Mouse (Mus musculus): ENCODE results near the gene Gm37240. TPM values are rescaled to one million over a fixed set of nuclear protein-coding genes. Genes with fewer than 3 reads are reported as not detected.

Gene Gm37240
- total and polyA plus RNA-seq, 2 experiments from 2014 or later = 0.43 to 1.9 TPM

- ATAC-seq (ENCODE audit: low FRiP score) = no peak
These were observed 24.4 kb downstream of the Gm37240 start for GRCm38 (mm10) chr3:85862886-85863285.

GRCm38 (mm10) chr3:85860996-85861395, 26.3 kb downstream of the Gm37240 start:
- no peak for TF ChIP-seq CTCF (IDR thresholded peaks at IDR 0.05)
- Histone ChIP-seq H3K36me3 (ENCODE audit: insufficient read depth, low read length) (no peaks in the 10 kb centered on the region), H3K9ac (replicated peaks; ENCODE audit: low read length, poor library complexity, severe bottlenecking) (no peak overlapping the region), H3K4me2 (ENCODE audit: low read depth, low read length, poor library complexity, severe bottlenecking) (no peak overlapping the region), H3K27me3 (ENCODE audit: insufficient read depth, low read length) (no peaks in the 10 kb centered on the region; the same call in 1 of the 2 replicates), H3K27ac (ENCODE audit: low read depth, low read length) (no peak overlapping the region), H3K4me1 (ENCODE audit: insufficient read depth, low read length) (no peaks in the 10 kb centered on the region), H3K9me3 (ENCODE audit: low read length) (no peaks in the 10 kb centered on the region), H3K4me3 (ENCODE audit: low read depth, low read length) (no peak overlapping the region)
- DNase-seq (ENCODE audit: low spot score) (no peak), ATAC-seq (ENCODE audit: low FRiP score) (no peak)
- 85% methylated on average over 5 of the region's 5 CpGs for WGBS

More at GRCm38 (mm10) chr3:85862886-85863285, 24.4 kb downstream of the Gm37240 start:
- TF ChIP-seq CTCF (IDR thresholded peaks at IDR 0.05) = no peak
- Histone ChIP-seq H3K9ac (replicated peaks; ENCODE audit: low read length, poor library complexity, severe bottlenecking) (no peak overlapping the region), H3K4me3 (ENCODE audit: low read depth, low read length) (no peak overlapping the region), H3K4me2 (ENCODE audit: low read depth, low read length, poor library complexity, severe bottlenecking) (no peak overlapping the region), H3K36me3 (ENCODE audit: insufficient read depth, low read length) (no peaks in the 10 kb centered on the region), H3K9me3 (ENCODE audit: low read length) (no peaks in the 10 kb centered on the region), H3K27ac (ENCODE audit: low read depth, low read length) (no peak overlapping the region), H3K4me1 (ENCODE audit: insufficient read depth, low read length) (no peaks in the 10 kb centered on the region), H3K27me3 (ENCODE audit: insufficient read depth, low read length) (no peaks in the 10 kb centered on the region; the same call in 1 of the 2 replicates)
- no peak for DNase-seq (ENCODE audit: low spot score)
- 91% methylated on average over 2 of the region's 2 CpGs for WGBS

- TF ChIP-seq CTCF (IDR thresholded peaks at IDR 0.05) = no peak
- H3K36me3 ChIP-seq (ENCODE audit: insufficient read depth, low read length) = no peaks in the 10 kb centered on the region
- WGBS = 60% methylated on average over 6 of the region's 6 CpGs
These were observed 28.0 kb downstream of the Gm37240 start for GRCm38 (mm10) chr3:85859311-85859710.

GRCm38 (mm10) chr3:85858140-85859135, 28.9 kb downstream of the Gm37240 start:
- no peaks in the 10 kb centered on the region for H3K27me3 ChIP-seq (ENCODE audit: insufficient read depth, low read length)
- no peak for ATAC-seq (ENCODE audit: low FRiP score)

More at GRCm38 (mm10) chr3:85859311-85859710, 28.0 kb downstream of the Gm37240 start:
- Histone ChIP-seq H3K27me3 (ENCODE audit: insufficient read depth, low read length) (no peaks in the 10 kb centered on the region; the same call in 1 of the 2 replicates), H3K4me1 (ENCODE audit: insufficient read depth, low read length) (no peaks in the 10 kb centered on the region), H3K9me3 (ENCODE audit: low read length) (no peaks in the 10 kb centered on the region), H3K4me2 (ENCODE audit: low read depth, low read length, poor library complexity, severe bottlenecking) (no peak overlapping the region), H3K9ac (replicated peaks; ENCODE audit: low read length, poor library complexity, severe bottlenecking) (no peak overlapping the region), H3K27ac (ENCODE audit: low read depth, low read length) (no peak overlapping the region), H3K4me3 (ENCODE audit: low read depth, low read length) (no peak overlapping the region)
- DNase-seq (ENCODE audit: low spot score) (no peak), ATAC-seq (ENCODE audit: low FRiP score) (no peak)

GRCm38 (mm10) chr3:85857083-85857482, 30.2 kb downstream of the Gm37240 start:
- H3K4me1 ChIP-seq (ENCODE audit: insufficient read depth, low read length) = no peaks in the 10 kb centered on the region
- no peak for TF ChIP-seq CTCF (IDR thresholded peaks at IDR 0.05)
- H3K4me3 ChIP-seq (ENCODE audit: low read depth, low read length) = no peak overlapping the region
- H3K4me2 ChIP-seq (ENCODE audit: low read depth, low read length, poor library complexity, severe bottlenecking) = no peak overlapping the region
- no peaks in the 10 kb centered on the region for H3K36me3 ChIP-seq (ENCODE audit: insufficient read depth, low read length)
- no peak for DNase-seq (ENCODE audit: low spot score)
- H3K9ac ChIP-seq (replicated peaks; ENCODE audit: low read length, poor library complexity, severe bottlenecking) = no peak overlapping the region
- H3K27ac ChIP-seq (ENCODE audit: low read depth, low read length) = no peak overlapping the region
- no peaks in the 10 kb centered on the region for H3K27me3 ChIP-seq (ENCODE audit: insufficient read depth, low read length)
- no peak for ATAC-seq (ENCODE audit: low FRiP score)
- no peaks in the 10 kb centered on the region for H3K9me3 ChIP-seq (ENCODE audit: low read length)
- WGBS = 19% methylated on average over 4 of the region's 4 CpGs

More at GRCm38 (mm10) chr3:85858140-85859135, 28.9 kb downstream of the Gm37240 start:
- no peak overlapping the region for H3K4me2 ChIP-seq (ENCODE audit: low read depth, low read length, poor library complexity, severe bottlenecking)
- H3K9me3 ChIP-seq (ENCODE audit: low read length) = no peaks in the 10 kb centered on the region
- no peaks in the 10 kb centered on the region for H3K36me3 ChIP-seq (ENCODE audit: insufficient read depth, low read length)
- H3K4me3 ChIP-seq (ENCODE audit: low read depth, low read length) = no peak overlapping the region
- no peak for DNase-seq (ENCODE audit: low spot score)
- no peak overlapping the region for H3K27ac ChIP-seq (ENCODE audit: low read depth, low read length)
- H3K9ac ChIP-seq (replicated peaks; ENCODE audit: low read length, poor library complexity, severe bottlenecking) = no peak overlapping the region
- WGBS = 73% methylated on average over 11 of the region's 11 CpGs
- H3K4me1 ChIP-seq (ENCODE audit: insufficient read depth, low read length) = no peaks in the 10 kb centered on the region
- TF ChIP-seq CTCF (IDR thresholded peaks at IDR 0.05) = no peak

- Histone ChIP-seq H3K36me3 (ENCODE audit: insufficient read depth, low read length) (no peaks in the 10 kb centered on the region), H3K9me3 (ENCODE audit: low read length) (no peaks in the 10 kb centered on the region), H3K27me3 (ENCODE audit: insufficient read depth, low read length) (no peaks in the 10 kb centered on the region), H3K4me2 (ENCODE audit: low read depth, low read length, poor library complexity, severe bottlenecking) (no peak overlapping the region), H3K4me3 (ENCODE audit: low read depth, low read length) (no peak overlapping the region), H3K4me1 (ENCODE audit: insufficient read depth, low read length) (no peaks in the 10 kb centered on the region), H3K27ac (ENCODE audit: low read depth, low read length) (no peak overlapping the region), H3K9ac (replicated peaks; ENCODE audit: low read length, poor library complexity, severe bottlenecking) (no peak overlapping the region)
- ATAC-seq (ENCODE audit: low FRiP score) = no peak
- 92% methylated on average over 5 of the region's 5 CpGs for WGBS
- TF ChIP-seq CTCF (IDR thresholded peaks at IDR 0.05) = no peak
- no peak for DNase-seq (ENCODE audit: low spot score)
These were observed 31.4 kb downstream of the Gm37240 start for GRCm38 (mm10) chr3:85855947-85856346.

All from midbrain, postnatal 0 days (tissue).